Mouse (Mus musculus) C2C12 (cell line): ENCODE results near the gene Vmn2r77.

Experiments used
- CEBPB ChIP-seq: IDR thresholded peaks from one replicate; pipeline ENCODE4 v1.6.1; 2011; ENCODE audit warnings: low read depth, mild to moderate bottlenecking, control low read depth, moderate library complexity
- CTCF ChIP-seq: IDR thresholded peaks from one replicate; pipeline ENCODE4 v1.5.1; 2011; ENCODE audit not compliant: control insufficient read depth, insufficient read depth, insufficient read length
- MAX ChIP-seq: IDR thresholded peaks from one replicate; pipeline ENCODE4 v1.6.1; 2011; ENCODE audit warnings: mild to moderate bottlenecking, control low read depth
- MYOD1 ChIP-seq: IDR thresholded peaks from one replicate; pipeline ENCODE4 v1.6.1; 2011; ENCODE audit warnings: low read depth; ENCODE audit not compliant: control insufficient read depth, insufficient read length
- MYOG ChIP-seq: IDR thresholded peaks from one replicate; pipeline ENCODE4 v1.6.1; 2011; ENCODE audit not compliant: control insufficient read depth, insufficient read length; ENCODE audit errors: extremely low read depth

- TF ChIP-seq CTCF (no peak), CEBPB (no peak), MYOD1 (no peak), MYOG (no peak), MAX (no peak)
Measured at GRCm38 (mm10) chr7:86771621-86772020, 23.2 kb upstream of the Vmn2r77 start.
